Mouse (Mus musculus): ENCODE data around the gene Rhobtb1. TPM values are rescaled to one million over a fixed set of nuclear protein-coding genes. Genes with fewer than 3 reads are reported as not detected.
A peak's percentile ranks its signal among the peaks of the same experiment; 100 is the strongest.

The Rhobtb1 gene
- polyA plus RNA-seq, 1 experiment from 2014 or later, result 6.2 TPM

GRCm38 (mm10) chr10:69245906-69246668 is 94.9 kb downstream of the Rhobtb1 start:
- CTCF ChIA-PET, result interaction anchor here (2.3 kb wide), 1 partner anchor 8 kb away, joined by 5 read pairs; no protein-coding TSS in a partner anchor
- no peaks in the 10 kb centered on the region for H3K27me3 ChIP-seq
- TF ChIP-seq CTCF (IDR thresholded peaks at IDR 0.05), result no peak
- in situ Hi-C loops (cut with MboI; ENCODE audit: low pct_unique_long_range_greater_than_20kb), result no loop called here
- POLR2A ChIA-PET, result no interaction called here
- DNase-seq (ENCODE audit: low read depth, low spot score) (no peak), ATAC-seq (no peak)

DNA sequence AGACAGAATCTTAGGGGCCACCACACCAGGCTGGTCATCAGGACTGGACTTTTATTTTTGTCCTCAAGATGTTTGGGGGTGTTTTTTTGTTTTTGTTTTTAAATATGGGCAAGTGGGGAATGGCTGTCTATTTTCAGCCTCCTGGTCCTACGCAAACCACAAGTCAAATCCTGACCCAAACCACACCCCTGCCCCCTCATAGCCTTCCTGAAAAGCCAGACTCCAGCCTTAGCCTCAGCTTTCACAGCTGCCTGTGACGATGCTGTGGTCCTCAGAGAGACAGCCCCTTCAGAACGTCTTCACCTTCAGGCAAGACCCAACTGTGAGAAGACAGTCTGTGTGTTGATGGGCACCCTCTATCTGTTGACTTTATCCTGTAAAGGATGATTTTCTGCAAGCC is 95.5 kb downstream of the Rhobtb1 start:
- POLR2A ChIA-PET, result no interaction called here
- in situ Hi-C loops (cut with MboI; ENCODE audit: low pct_unique_long_range_greater_than_20kb), result no loop called here
- DNase-seq (ENCODE audit: low read depth, low spot score) (no peak), ATAC-seq (no peak)
- H3K27me3 ChIP-seq, result no peaks in the 10 kb centered on the region
- CTCF ChIA-PET, result no interaction called here
- TF ChIP-seq CTCF (IDR thresholded peaks at IDR 0.05), result no peak

DNA sequence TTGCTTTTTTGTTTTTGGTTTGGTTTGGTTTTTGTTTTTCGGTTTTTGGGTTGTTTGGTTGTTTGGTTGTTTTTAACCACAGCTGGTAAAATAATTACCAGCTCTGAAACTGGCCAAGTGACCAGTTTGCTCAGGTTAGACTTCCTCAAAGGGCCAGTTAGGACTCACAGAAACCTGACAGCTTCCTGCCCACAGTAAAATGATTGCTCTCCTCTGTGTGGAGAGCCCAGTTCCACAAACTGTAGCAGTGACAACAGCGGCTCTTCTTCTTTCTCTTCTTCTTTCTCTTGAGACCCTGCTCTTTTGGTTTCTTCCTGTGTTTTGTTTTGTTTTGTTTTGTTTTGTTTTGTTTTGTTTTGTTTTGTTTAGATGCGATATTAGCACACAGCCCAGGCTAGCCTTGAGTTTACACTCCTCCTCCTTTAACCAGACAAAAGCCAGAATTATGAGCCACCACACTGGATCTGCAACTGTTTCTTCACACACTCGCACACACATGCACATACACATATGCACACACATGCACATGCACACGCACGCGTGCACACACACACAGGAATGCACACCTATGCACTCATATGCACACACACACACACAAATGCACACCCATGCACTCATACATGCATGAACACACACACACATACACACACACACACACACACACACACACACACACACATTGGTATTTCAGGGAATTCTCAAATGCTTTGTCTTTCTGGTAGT is 96.2 kb downstream of the Rhobtb1 start:
- TF ChIP-seq CTCF (IDR thresholded peaks at IDR 0.05), result no peak
- CTCF ChIA-PET, result no interaction called here
- in situ Hi-C loops (cut with MboI; ENCODE audit: low pct_unique_long_range_greater_than_20kb), result no loop called here
- POLR2A ChIA-PET, result interaction anchor here (0.7 kb wide), 1 partner anchor 44 kb away, joined by 3 read pairs; no protein-coding TSS in a partner anchor
- DNase-seq (ENCODE audit: low read depth, low spot score) (no peak), ATAC-seq (no peak)
- no peaks in the 10 kb centered on the region for H3K27me3 ChIP-seq

- no peaks in the 10 kb centered on the region for H3K27me3 ChIP-seq
- no peak for ATAC-seq
- POLR2A ChIA-PET, result interaction anchor here (0.7 kb wide), 1 partner anchor 43 kb away, joined by 3 read pairs; no protein-coding TSS in a partner anchor
- in situ Hi-C loops (cut with MboI; ENCODE audit: low pct_unique_long_range_greater_than_20kb), result no loop called here
- CTCF ChIA-PET, result no interaction called here
- no peak for TF ChIP-seq CTCF (IDR thresholded peaks at IDR 0.05)
- DNase-seq (ENCODE audit: low read depth, low spot score), result no peak
Observed at GRCm38 (mm10) chr10:69248261-69249160, 97.3 kb downstream of the Rhobtb1 start.

GRCm38 (mm10) chr10:69251254-69251653 is 100.0 kb downstream of the Rhobtb1 start:
- H3K27me3 ChIP-seq, result no peaks in the 10 kb centered on the region
- CTCF ChIA-PET, result no interaction called here
- DNase-seq (ENCODE audit: low read depth, low spot score) (no peak), ATAC-seq (no peak)
- in situ Hi-C loops (cut with MboI; ENCODE audit: low pct_unique_long_range_greater_than_20kb), result no loop called here
- TF ChIP-seq CTCF (IDR thresholded peaks at IDR 0.05), result no peak
- POLR2A ChIA-PET, result no interaction called here

DNA sequence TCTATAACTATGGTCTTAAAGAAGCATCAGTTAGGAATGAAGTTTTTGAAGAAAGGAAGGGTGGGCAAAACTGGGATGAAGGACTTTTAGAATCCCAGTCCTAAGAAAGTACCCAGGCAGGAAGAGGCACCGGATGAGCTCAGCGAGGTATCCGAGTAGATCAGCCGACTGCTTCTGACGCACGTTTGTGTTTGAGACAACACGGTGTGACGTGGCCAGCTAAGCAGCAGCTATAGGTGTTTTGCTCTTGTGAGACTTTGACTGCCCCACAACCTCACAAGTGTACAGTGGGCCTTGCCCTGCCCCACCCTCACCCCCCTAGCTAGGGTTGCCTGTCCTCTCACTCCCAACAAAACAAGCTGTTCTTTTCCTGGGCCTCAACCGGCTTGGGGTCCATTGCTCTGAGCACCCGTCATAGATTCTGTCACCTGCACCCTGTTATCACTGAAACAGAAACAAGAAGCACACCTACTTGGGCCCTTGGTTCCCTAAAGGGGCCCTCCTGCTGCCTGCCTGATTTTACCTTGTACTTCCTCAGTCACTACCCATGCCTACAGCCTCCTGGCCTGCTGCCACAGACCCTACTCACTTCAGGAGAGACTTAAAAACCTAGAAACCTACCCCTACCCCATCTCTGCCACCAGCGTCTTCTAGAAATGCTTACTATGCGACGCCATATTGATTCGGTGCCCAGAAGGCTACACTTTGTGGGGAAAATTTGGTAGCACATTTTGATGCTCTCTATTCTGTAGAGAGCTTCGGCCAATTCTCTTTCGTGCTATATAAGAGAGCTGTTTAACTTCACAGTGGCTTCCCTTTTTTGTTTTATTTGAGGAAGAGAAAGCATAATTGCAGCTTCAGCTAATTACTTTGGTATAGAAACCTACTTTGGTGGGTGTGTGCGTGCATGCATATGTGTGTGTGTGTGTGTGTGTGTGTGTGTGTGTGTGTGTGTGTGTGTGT is 101.2 kb downstream of the Rhobtb1 start:
- CTCF ChIA-PET, result interaction anchor here (1.3 to 2.6 kb wide), 2 partner anchors 8 to 54 kb away, joined by 3 to 8 read pairs; no protein-coding TSS in a partner anchor
- no peaks in the 10 kb centered on the region for H3K27me3 ChIP-seq
- POLR2A ChIA-PET, result interaction anchor here (0.9 kb wide), 1 partner anchor 99 kb away, joined by 3 read pairs; no protein-coding TSS in a partner anchor
- in situ Hi-C loops (cut with MboI; ENCODE audit: low pct_unique_long_range_greater_than_20kb), result no loop called here
- ATAC-seq, result no peak
- no peak for DNase-seq (ENCODE audit: low read depth, low spot score)
- TF ChIP-seq CTCF (IDR thresholded peaks at IDR 0.05), result no peak

DNA sequence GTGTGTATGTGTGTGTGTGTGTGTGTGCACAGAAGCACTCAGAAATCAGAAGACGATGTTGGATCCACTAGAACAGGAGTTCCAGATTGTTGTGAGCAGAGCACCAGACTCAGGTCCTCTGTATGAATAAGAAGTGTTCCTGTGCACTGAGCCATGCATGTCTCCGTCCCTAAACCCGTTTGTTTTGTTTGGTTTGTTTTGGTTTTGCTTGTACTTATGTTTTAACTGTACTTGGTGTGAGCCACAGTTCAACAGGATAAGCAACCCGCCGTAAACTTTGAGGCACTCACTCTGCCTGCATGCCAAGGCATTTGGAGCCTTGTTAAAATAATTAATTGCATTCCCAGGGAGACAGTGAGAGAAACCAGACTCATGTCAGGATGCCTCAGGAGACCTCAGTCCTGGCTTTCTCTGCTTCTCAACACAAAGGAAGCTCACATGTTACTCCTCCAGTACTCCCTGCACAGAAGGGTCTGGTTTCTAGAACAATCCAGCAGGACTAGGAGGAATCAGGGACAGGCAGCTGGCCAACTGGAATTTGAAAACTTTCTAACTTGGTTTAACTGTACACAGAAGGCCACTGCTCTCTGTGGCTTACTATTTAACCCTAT is 101.9 kb downstream of the Rhobtb1 start:
- peak; percentile 48 for DNase-seq (ENCODE audit: low read depth, low spot score)
- no peaks in the 10 kb centered on the region for H3K27me3 ChIP-seq
- TF ChIP-seq CTCF (IDR thresholded peaks at IDR 0.05), result no peak
- peak; percentile 79 for ATAC-seq
- in situ Hi-C loops (cut with MboI; ENCODE audit: low pct_unique_long_range_greater_than_20kb), result no loop called here
- CTCF ChIA-PET, result interaction anchor here (1.3 to 2.6 kb wide), 5 partner anchors 9 to 71 kb away, joined by 3 to 8 read pairs (median 3); no protein-coding TSS in a partner anchor
- POLR2A ChIA-PET, result interaction anchor here (0.9 kb wide), 1 partner anchor 98 kb away, joined by 3 read pairs; no protein-coding TSS in a partner anchor

DNA sequence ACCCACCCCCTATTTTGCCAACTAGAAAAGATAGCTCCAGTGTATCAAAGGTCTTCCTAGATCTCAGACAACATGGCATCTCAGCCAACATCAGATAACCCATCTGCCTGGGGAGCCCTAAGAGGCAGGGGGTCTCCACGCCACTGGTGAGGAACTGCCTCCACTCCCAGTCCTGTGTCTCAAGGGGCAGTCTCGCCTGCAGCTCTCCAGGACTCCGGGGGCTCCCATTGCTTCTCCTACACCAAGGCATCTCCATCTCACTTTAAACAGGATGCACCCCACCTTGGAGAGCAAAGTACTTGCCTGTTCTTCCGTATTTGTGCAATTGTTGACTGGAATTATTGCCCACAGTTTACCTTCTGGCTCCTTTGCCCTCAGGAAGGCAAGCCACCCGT is 102.4 kb downstream of the Rhobtb1 start:
- CTCF ChIA-PET, result interaction anchor here (1.3 to 2.6 kb wide), 5 partner anchors 9 to 71 kb away, joined by 3 to 8 read pairs (median 3); no protein-coding TSS in a partner anchor
- in situ Hi-C loops (cut with MboI; ENCODE audit: low pct_unique_long_range_greater_than_20kb), result no loop called here
- POLR2A ChIA-PET, result interaction anchor here (0.9 to 1.1 kb wide), 2 partner anchors 42 to 98 kb away, joined by 3 read pairs; no protein-coding TSS in a partner anchor
- TF ChIP-seq CTCF (IDR thresholded peaks at IDR 0.05), result no peak
- DNase-seq (ENCODE audit: low read depth, low spot score), result no peak
- no peak for ATAC-seq
- no peaks in the 10 kb centered on the region for H3K27me3 ChIP-seq

DNA sequence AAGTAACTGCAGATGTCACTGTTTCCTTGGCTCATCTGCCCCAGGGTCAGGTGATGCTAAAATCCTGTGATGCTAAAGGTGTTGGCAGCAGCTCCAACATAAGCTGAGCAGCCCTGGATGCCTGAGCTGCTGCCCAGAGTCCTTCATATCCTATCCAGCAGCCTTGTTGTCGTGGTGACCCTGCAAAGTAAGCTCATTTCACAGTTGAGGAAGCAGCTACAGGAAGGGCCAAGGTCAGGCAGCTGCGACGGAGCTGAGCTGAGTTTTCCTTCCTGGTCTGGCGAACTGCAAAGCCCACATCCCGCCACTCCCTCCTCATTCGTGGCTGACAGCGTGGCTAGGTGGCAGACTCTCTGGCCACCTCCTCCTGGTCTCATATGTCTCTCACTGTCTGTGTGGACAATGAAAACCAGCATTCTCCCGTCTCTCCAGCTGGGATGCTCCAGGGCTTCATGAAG is 103.2 kb downstream of the Rhobtb1 start:
- DNase-seq (ENCODE audit: low read depth, low spot score), result peak; percentile 46
- ATAC-seq, result peak; percentile 54
- CTCF ChIA-PET, result interaction anchor here (1.0 to 2.6 kb wide), 5 partner anchors 10 to 72 kb away, joined by 3 to 8 read pairs (median 5); no protein-coding TSS in a partner anchor
- no peaks in the 10 kb centered on the region for H3K27me3 ChIP-seq
- POLR2A ChIA-PET, result interaction anchor here (0.5 to 1.1 kb wide), 2 partner anchors 42 to 725 kb away, joined by 3 to 4 read pairs; no protein-coding TSS in a partner anchor
- in situ Hi-C loops (cut with MboI; ENCODE audit: low pct_unique_long_range_greater_than_20kb), result no loop called here
- TF ChIP-seq CTCF (IDR thresholded peaks at IDR 0.05), result no peak
